Mouse (Mus musculus): ENCODE results near the gene Stk19. TPM values are rescaled to one million over a fixed set of nuclear protein-coding genes. Genes with fewer than 3 reads are reported as not detected.

The Stk19 gene
- 46.3 and 66.7 TPM in 2 replicates for polyA plus RNA-seq (2012; rRNA removed)

DNA sequence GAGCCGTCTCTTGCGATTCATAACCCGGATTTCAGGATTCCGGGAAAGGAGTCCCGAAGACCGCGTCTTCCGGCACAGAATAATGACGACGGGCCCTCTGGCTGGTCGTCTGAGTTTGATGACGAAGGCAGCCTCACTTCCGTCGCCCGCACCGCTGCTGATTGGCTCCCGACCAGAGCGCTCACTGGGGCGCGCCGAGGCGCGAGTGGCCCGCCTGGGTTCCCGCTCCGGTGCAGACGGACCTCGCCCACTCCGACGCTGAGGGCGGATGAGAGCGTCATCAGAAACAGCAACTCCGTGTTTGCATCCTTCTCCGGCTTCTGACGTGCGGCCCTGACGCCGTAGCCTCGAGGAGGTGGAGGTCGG, at the start of gene Stk19, which contains the start of gene Dxo:
TSS of gene Stk19 (minus strand) at position 90 of the 366 bp plus-strand sequence.
TSS of gene Dxo (plus strand) at position 164 of the 366 bp plus-strand sequence.

GRCm38 (mm10) chr17:34881683-34882310, 45.1 kb upstream of the Stk19 start, which contains the start of gene Gm20547:
TSS of gene Gm20547 (minus strand) at chr17:34882042.

DNA sequence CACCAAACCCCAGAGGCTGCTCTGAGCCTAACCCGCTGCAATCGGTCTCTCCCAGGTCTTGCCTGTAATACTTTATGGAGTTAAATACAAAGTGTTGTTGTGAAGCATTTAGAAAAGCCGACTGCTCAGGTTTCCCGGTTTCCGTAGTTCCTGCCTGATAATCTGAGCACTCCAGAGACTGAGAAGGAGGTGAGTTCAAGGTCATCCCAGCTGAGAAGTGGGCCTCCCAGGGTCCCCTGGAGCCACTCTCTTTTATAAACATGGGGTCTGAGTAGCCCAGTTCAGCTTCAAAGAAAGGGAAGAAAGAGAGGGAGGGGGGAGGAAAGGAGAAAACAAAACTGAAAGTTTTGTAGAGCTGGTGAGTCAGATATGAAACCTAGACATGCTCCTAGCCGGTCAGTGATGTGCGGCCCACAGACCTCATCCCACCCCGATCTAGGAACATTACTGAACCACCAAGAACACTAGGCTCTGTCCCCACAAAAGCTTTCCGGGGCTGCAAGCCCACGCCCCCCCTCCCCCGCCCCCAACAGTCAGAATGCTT, 42.7 kb upstream of the Stk19 start, which contains the start of gene Zbtb12:
TSS of gene Zbtb12 (plus strand) at position 148 of the 544 bp plus-strand sequence.

GRCm38 (mm10) chr17:34862416-34863081, 25.8 kb upstream of the Stk19 start, which contains the start of gene Cfb:
TSS of gene Cfb (minus strand) at chr17:34862518.

GRCm38 (mm10) chr17:34849722-34850516, 13.2 kb upstream of the Stk19 start, which contains the start of the genes Skiv2l and Nelfe:
TSS of gene Skiv2l (minus strand) at chr17:34850210.
TSS of gene Nelfe (plus strand) at chr17:34850391.

DNA sequence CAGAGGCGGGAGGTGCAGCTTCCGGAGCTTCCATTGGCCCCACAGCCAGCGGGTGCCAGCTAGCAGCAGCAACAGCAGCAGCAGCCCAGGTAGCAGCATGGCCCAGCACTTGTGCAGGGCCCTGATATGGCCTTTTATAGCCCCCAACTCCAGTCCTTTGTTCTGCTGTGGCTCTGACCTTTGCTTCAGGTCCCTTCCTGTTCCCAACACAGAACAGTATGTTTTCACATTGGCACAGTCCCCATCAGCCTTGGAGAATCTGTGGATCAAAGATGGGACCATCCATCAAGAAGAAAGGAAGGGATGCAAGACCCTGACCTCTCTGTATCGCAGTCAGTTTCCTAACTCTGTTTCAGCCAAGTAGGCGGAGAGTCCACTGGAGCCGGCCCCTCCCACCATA, 32.4 kb downstream of the Stk19 start, which contains the start of gene Cyp21a1:
TSS of gene Cyp21a1 (minus strand) at position 261 of the 400 bp plus-strand sequence.

Other genes starting within 250 kb of the Stk19 start
- gene Gpsm3, start 247.1 kb downstream of the Stk19 start, polyA plus RNA-seq (2012; rRNA removed) = 3.7 and 6.2 TPM in 2 replicates
- 163 and 174 TPM in 2 replicates for gene Pbx2, start 245.7 kb downstream of the Stk19 start, polyA plus RNA-seq (2012; rRNA removed)
- 12.3 and 15.5 TPM in 2 replicates for gene Ager, start 239.1 kb downstream of the Stk19 start, polyA plus RNA-seq (2012; rRNA removed)
- gene Rnf5, start 233.3 kb downstream of the Stk19 start, polyA plus RNA-seq (2012; rRNA removed) = 146 and 186 TPM in 2 replicates
- 91.7 and 142 TPM in 2 replicates for gene Agpat1, start 232.7 kb downstream of the Stk19 start, polyA plus RNA-seq (2012; rRNA removed)
- 6.8 and 9.5 TPM in 2 replicates for gene Egfl8, start 221.0 kb downstream of the Stk19 start, polyA plus RNA-seq (2012; rRNA removed)
- gene Ppt2, start 208.4 kb downstream of the Stk19 start, polyA plus RNA-seq (2012; rRNA removed) = 18.8 and 23.6 TPM in 2 replicates
- 7.1 and 9.7 TPM in 2 replicates for gene Prrt1, start 207.4 kb downstream of the Stk19 start, polyA plus RNA-seq (2012; rRNA removed)
- gene Fkbpl, start 192.2 kb downstream of the Stk19 start, polyA plus RNA-seq (2012; rRNA removed) = 5.1 and 6.5 TPM in 2 replicates
- gene Atf6b, start 189.8 kb downstream of the Stk19 start, polyA plus RNA-seq (2012; rRNA removed) = 59.4 and 71.2 TPM in 2 replicates
- gene Tnxb, start 166.4 kb downstream of the Stk19 start, polyA plus RNA-seq (2012; rRNA removed) = 0.06 and 0.09 TPM in 2 replicates
- 0.05 and 0.07 TPM in 2 replicates for gene C4b, start 93.1 kb downstream of the Stk19 start, polyA plus RNA-seq (2012; rRNA removed)
- 0.04 TPM in 2 replicates for gene Cyp21a1, start 32.4 kb downstream of the Stk19 start, polyA plus RNA-seq (2012; rRNA removed)
- gene Dxo, start 74 bp upstream of the Stk19 start, polyA plus RNA-seq (2012; rRNA removed) = 70.9 and 71.2 TPM in 2 replicates
- 65.5 and 77.4 TPM in 2 replicates for gene Skiv2l, start 13.3 kb upstream of the Stk19 start, polyA plus RNA-seq (2012; rRNA removed)
- gene Nelfe, start 13.4 kb upstream of the Stk19 start, polyA plus RNA-seq (2012; rRNA removed) = 94.0 and 142 TPM in 2 replicates
- 1.9 and 6.9 TPM in 2 replicates for gene Cfb, start 25.6 kb upstream of the Stk19 start, polyA plus RNA-seq (2012; rRNA removed)
- gene Zbtb12, start 42.5 kb upstream of the Stk19 start, polyA plus RNA-seq (2012; rRNA removed) = 73.5 and 98.0 TPM in 2 replicates
- gene Gm20547, start 45.1 kb upstream of the Stk19 start, polyA plus RNA-seq (2012; rRNA removed) = not detected in 2 replicates
- gene C2, start 61.3 kb upstream of the Stk19 start, polyA plus RNA-seq (2012; rRNA removed) = 1.6 and 2.2 TPM in 2 replicates
- gene Ehmt2, start 61.5 kb upstream of the Stk19 start, polyA plus RNA-seq (2012; rRNA removed) = 218 and 222 TPM in 2 replicates
- gene Slc44a4, start 77.5 kb upstream of the Stk19 start, polyA plus RNA-seq (2012; rRNA removed) = 0.08 and 0.11 TPM in 2 replicates
- gene Neu1, start 94.3 kb upstream of the Stk19 start, polyA plus RNA-seq (2012; rRNA removed) = 14.5 and 15.9 TPM in 2 replicates
- gene Hspa1b, start 122.3 kb upstream of the Stk19 start, polyA plus RNA-seq (2012; rRNA removed) = 3.0 and 3.4 TPM in 2 replicates
- gene Gm20481, start 133.0 kb upstream of the Stk19 start, polyA plus RNA-seq (2012; rRNA removed) = not detected in 2 replicates
- 1.4 and 2.2 TPM in 2 replicates for gene Hspa1a, start 135.2 kb upstream of the Stk19 start, polyA plus RNA-seq (2012; rRNA removed)
- gene Hspa1l, start 135.8 kb upstream of the Stk19 start, polyA plus RNA-seq (2012; rRNA removed) = 0.22 and 0.31 TPM in 2 replicates
- gene Lsm2, start 144.9 kb upstream of the Stk19 start, polyA plus RNA-seq (2012; rRNA removed) = 98.3 and 206 TPM in 2 replicates
- 127 and 135 TPM in 2 replicates for gene Vars, start 164.0 kb upstream of the Stk19 start, polyA plus RNA-seq (2012; rRNA removed)
- gene Vwa7, start 179.6 kb upstream of the Stk19 start, polyA plus RNA-seq (2012; rRNA removed) = 0.60 and 0.76 TPM in 2 replicates
- 6.4 and 8.8 TPM in 2 replicates for gene Sapcd1, start 191.1 kb upstream of the Stk19 start, polyA plus RNA-seq (2012; rRNA removed)
- 6.7 and 11.0 TPM in 2 replicates for gene Msh5, start 209.8 kb upstream of the Stk19 start, polyA plus RNA-seq (2012; rRNA removed)
- gene Clic1, start 213.0 kb upstream of the Stk19 start, polyA plus RNA-seq (2012; rRNA removed) = 122 and 142 TPM in 2 replicates
- 392 and 957 TPM in 2 replicates for gene Ddah2, start 222.1 kb upstream of the Stk19 start, polyA plus RNA-seq (2012; rRNA removed)
- 0.19 and 0.28 TPM in 2 replicates for gene Ly6g6c, start 228.4 kb upstream of the Stk19 start, polyA plus RNA-seq (2012; rRNA removed)
- 0.67 and 0.88 TPM in 2 replicates for gene Mpig6b, start 229.2 kb upstream of the Stk19 start, polyA plus RNA-seq (2012; rRNA removed)
- gene Ly6g6e, start 240.0 kb upstream of the Stk19 start, polyA plus RNA-seq (2012; rRNA removed) = 0.18 and 0.29 TPM in 2 replicates
- gene Ly6g6d, start 241.1 kb upstream of the Stk19 start, polyA plus RNA-seq (2012; rRNA removed) = 2.5 and 3.0 TPM in 2 replicates
- 0.83 and 1.1 TPM in 2 replicates for gene Ly6g6f, start 248.7 kb upstream of the Stk19 start, polyA plus RNA-seq (2012; rRNA removed)

All from central nervous system, embryonic 11.5 days (tissue).